In genomic region chr11:101468731-101469130, GRCm38 (mm10) we compare ENCODE assay signal across 8 mouse cellular contexts. TPM values are rescaled to one million over a fixed set of nuclear protein-coding genes. Genes with fewer than 3 reads are reported as not detected.
A peak's percentile ranks its signal among the peaks of the same experiment; 100 is the strongest.
DNase-seq lines count a peak whose midpoint lies in the region; ATAC-seq lines count a peak whose summit lies in the region.

No protein-coding gene starts in this region.

- no peaks in the 10 kb centered on the region for H3K9me3 ChIP-seq in kidney, embryonic 15.5 days (replicated peaks)
- no peaks in the 10 kb centered on the region for H3K9me3 ChIP-seq in embryonic facial prominence, embryonic 11.5 days (replicated peaks; ENCODE audit: control insufficient read depth, low read length)
- H3K9me3 ChIP-seq in intestine, embryonic 14.5 days (ENCODE audit: control insufficient read depth, low read length) = no peaks in the 10 kb centered on the region

- H3K27me3 ChIP-seq in kidney, embryonic 15.5 days = no peaks in the 10 kb centered on the region
- H3K27me3 ChIP-seq in embryonic facial prominence, embryonic 11.5 days (ENCODE audit: control insufficient read depth, insufficient read depth, low read length) = no peaks in the 10 kb centered on the region
- no peaks in the 10 kb centered on the region for H3K27me3 ChIP-seq in intestine, embryonic 14.5 days (replicated peaks; ENCODE audit: control insufficient read depth, insufficient read depth, low read length)

- WGBS in kidney, embryonic 15.5 days = 6% methylated on average over 13 of the region's 13 CpGs
- WGBS in embryonic facial prominence, embryonic 11.5 days = 4% methylated on average over 13 of the region's 13 CpGs
- 5% methylated on average over 13 of the region's 13 CpGs for WGBS in intestine, embryonic 14.5 days

- intact Hi-C loops in left cerebral cortex, postnatal 4 days (cut with DNase I) = loop anchor here (5.0 kb wide), 1 partner anchor 79 kb away; no protein-coding TSS in a partner anchor

- no peak for DNase-seq in kidney, adult 9 months
- DNase-seq in embryonic facial prominence, embryonic 11.5 days (ENCODE audit: low spot score) = no peak
- no peak for DNase-seq in intestine, embryonic 14.5 days (ENCODE audit: low spot score)
- peak; percentile 37 for DNase-seq in naive thymus-derived CD4-positive, alpha-beta T cell, adult 2 months (ENCODE audit: low read depth)
- no peak for DNase-seq in left cerebral cortex, postnatal 4 days
- DNase-seq in right cerebral cortex, postnatal 4 days = no peak
- no peak for DNase-seq in left cerebral cortex, adult 8-10 months (ENCODE audit: low spot score in 2 of 2)

- no peaks in the 10 kb centered on the region for H3K36me3 ChIP-seq in kidney, embryonic 15.5 days
- H3K36me3 ChIP-seq in embryonic facial prominence, embryonic 11.5 days (replicated peaks; ENCODE audit: control insufficient read depth, insufficient read depth, low read depth, low read length) = no peaks in the 10 kb centered on the region
- no peaks in the 10 kb centered on the region for H3K36me3 ChIP-seq in intestine, embryonic 14.5 days (ENCODE audit: control insufficient read depth, insufficient read depth, low read length)

- H3K4me2 ChIP-seq in kidney, embryonic 15.5 days = peak overlapping the region; percentile 99
- peak overlapping the region; percentile 76 for H3K4me2 ChIP-seq in embryonic facial prominence, embryonic 11.5 days (ENCODE audit: low read depth, low read length)
- H3K4me2 ChIP-seq in intestine, embryonic 14.5 days (ENCODE audit: low read length) = peak overlapping the region; percentile 94

- ATAC-seq in kidney, embryonic 15.5 days (replicated peaks; ENCODE audit: low FRiP score) = no peak
- no peak; the same call in 1 of the 2 replicates for ATAC-seq in embryonic facial prominence, embryonic 11.5 days (replicated peaks; ENCODE audit: insufficient number of reproducible peaks, low FRiP score, low TSS enrichment, low read depth)
- ATAC-seq in intestine, embryonic 14.5 days (replicated peaks; ENCODE audit: low FRiP score, low TSS enrichment, low read depth) = no peak

- peak overlapping the region; percentile 82 for H3K4me3 ChIP-seq in kidney, embryonic 15.5 days (replicated peaks)
- H3K4me3 ChIP-seq in embryonic facial prominence, embryonic 11.5 days (ENCODE audit: low read depth, low read length) = peak overlapping the region; percentile 70
- peak overlapping the region; percentile 58 for H3K4me3 ChIP-seq in intestine, embryonic 14.5 days (ENCODE audit: low read depth, low read length)

- peak overlapping the region; percentile 73 for H3K9ac ChIP-seq in kidney, embryonic 15.5 days
- peak overlapping the region; percentile 72 for H3K9ac ChIP-seq in embryonic facial prominence, embryonic 11.5 days (replicated peaks; ENCODE audit: low read length)
- H3K9ac ChIP-seq in intestine, embryonic 14.5 days (ENCODE audit: low read length) = peak overlapping the region; percentile 53

- H3K27ac ChIP-seq in kidney, embryonic 15.5 days = 0 out of 2 replicates have a peak overlapping the region, but pooled peaks have one; percentile 77
- 0 out of 2 replicates have a peak overlapping the region, but pooled peaks have one; percentile 8 for H3K27ac ChIP-seq in embryonic facial prominence, embryonic 11.5 days (replicated peaks; ENCODE audit: low read depth, low read length)
- H3K27ac ChIP-seq in intestine, embryonic 14.5 days (ENCODE audit: low read depth) = no peak overlapping the region

- H3K4me1 ChIP-seq in kidney, embryonic 15.5 days = peaks cover 56% of the 10 kb centered on the region
- H3K4me1 ChIP-seq in embryonic facial prominence, embryonic 11.5 days (ENCODE audit: control insufficient read depth, insufficient read depth, low read length) = peaks cover 5% of the 10 kb centered on the region; the same call in 1 of the 2 replicates
- H3K4me1 ChIP-seq in intestine, embryonic 14.5 days (replicated peaks; ENCODE audit: control insufficient read depth, insufficient read depth, low read length) = peaks cover 14% of the 10 kb centered on the region

RNA-seq across cellular contexts. Expression of gene Vat1, which starts 2.7 kb away (rescaled TPM):
- 31.8 and 37.5 TPM in 2 replicates for polyA plus RNA-seq in kidney, embryonic 15.5 days (2015; fragmentation: Nextera tagmentation; extraction: Ambion mirVana)
- 20.9 and 24.6 TPM in 2 replicates for polyA plus RNA-seq in embryonic facial prominence, embryonic 11.5 days (2014; fragmentation: Nextera tagmentation; extraction: Ambion mirVana)
- polyA plus RNA-seq in intestine, embryonic 14.5 days (2014; fragmentation: Nextera tagmentation; extraction: Ambion mirVana) = 50.7 and 60.0 TPM in 2 replicates
- total RNA-seq in left cerebral cortex, postnatal 4 days (2021) = 100 to 1,000 TPM; 107 to 112 TPM
- total RNA-seq in left cerebral cortex, adult 8-10 months (2022) = 10 to 100 TPM; 40.7 to 54.4 (median 45.8) TPM

RNA-seq across cellular contexts. Expression of gene Rnd2, which starts 3.9 kb away (rescaled TPM):
- 9.0 and 11.4 TPM in 2 replicates for polyA plus RNA-seq in kidney, embryonic 15.5 days (2015; fragmentation: Nextera tagmentation; extraction: Ambion mirVana)
- polyA plus RNA-seq in embryonic facial prominence, embryonic 11.5 days (2014; fragmentation: Nextera tagmentation; extraction: Ambion mirVana) = 9.4 and 10.2 TPM in 2 replicates
- 15.9 and 16.7 TPM in 2 replicates for polyA plus RNA-seq in intestine, embryonic 14.5 days (2014; fragmentation: Nextera tagmentation; extraction: Ambion mirVana)
- total RNA-seq in left cerebral cortex, postnatal 4 days (2021) = 10 to 100 TPM; 70.3 to 72.3 TPM
- 100 to 1,000 TPM; 156 to 190 (median 176) TPM for total RNA-seq in left cerebral cortex, adult 8-10 months (2022)

RNA-seq across cellular contexts. Expression of gene Ifi35, which starts 20.5 kb away (rescaled TPM):
- polyA plus RNA-seq in kidney, embryonic 15.5 days (2015; fragmentation: Nextera tagmentation; extraction: Ambion mirVana) = 13.8 and 18.8 TPM in 2 replicates
- 2.4 and 2.7 TPM in 2 replicates for polyA plus RNA-seq in embryonic facial prominence, embryonic 11.5 days (2014; fragmentation: Nextera tagmentation; extraction: Ambion mirVana)
- polyA plus RNA-seq in intestine, embryonic 14.5 days (2014; fragmentation: Nextera tagmentation; extraction: Ambion mirVana) = 16.9 and 18.3 TPM in 2 replicates
- total RNA-seq in left cerebral cortex, postnatal 4 days (2021) = 1 to 10 TPM in 1 of 2 experiments, under 1 TPM in 1; 0.84 to 1.4 TPM
- 1 to 10 TPM; 2.8 to 4.8 (median 3.3) TPM for total RNA-seq in left cerebral cortex, adult 8-10 months (2022)

RNA-seq across cellular contexts. Expression of gene Rpl27, which starts 26.6 kb away (rescaled TPM):
- polyA plus RNA-seq in kidney, embryonic 15.5 days (2015; fragmentation: Nextera tagmentation; extraction: Ambion mirVana) = 369 and 421 TPM in 2 replicates
- 432 and 435 TPM in 2 replicates for polyA plus RNA-seq in embryonic facial prominence, embryonic 11.5 days (2014; fragmentation: Nextera tagmentation; extraction: Ambion mirVana)
- 412 and 439 TPM in 2 replicates for polyA plus RNA-seq in intestine, embryonic 14.5 days (2014; fragmentation: Nextera tagmentation; extraction: Ambion mirVana)
- 10 to 100 TPM; 68.9 to 71.3 TPM for total RNA-seq in left cerebral cortex, postnatal 4 days (2021)
- total RNA-seq in left cerebral cortex, adult 8-10 months (2022) = 10 to 100 TPM; 20.6 to 44.6 (median 32.7) TPM

RNA-seq across cellular contexts. Expression of gene Ptges3l, which starts 43.6 kb away (rescaled TPM):
- 12.3 and 12.6 TPM in 2 replicates for polyA plus RNA-seq in kidney, embryonic 15.5 days (2015; fragmentation: Nextera tagmentation; extraction: Ambion mirVana)
- 3.5 and 3.9 TPM in 2 replicates for polyA plus RNA-seq in embryonic facial prominence, embryonic 11.5 days (2014; fragmentation: Nextera tagmentation; extraction: Ambion mirVana)
- polyA plus RNA-seq in intestine, embryonic 14.5 days (2014; fragmentation: Nextera tagmentation; extraction: Ambion mirVana) = 16.3 and 17.9 TPM in 2 replicates
- total RNA-seq in left cerebral cortex, postnatal 4 days (2021) = 1 to 10 TPM; 1.2 to 2.4 TPM
- 1 to 10 TPM; 2.1 to 3.5 (median 3.1) TPM for total RNA-seq in left cerebral cortex, adult 8-10 months (2022)
